Mouse (Mus musculus): ENCODE data around the gene Tceal7. TPM values are rescaled to one million over a fixed set of nuclear protein-coding genes. Genes with fewer than 3 reads are reported as not detected.
"Not testable (repeated sequence)": the region's sequence is repeated elsewhere in the genome, so short reads cannot be mapped to it uniquely, and the experiment has no call there.

Tceal7 gene
- total RNA-seq (2021): 10 to 100 TPM; 15.6 to 47.9 TPM
- long read RNA-seq, experiment 1, transcript Tceal7-201 (3 exons, 971 nt): major isoform, 18 of 21 reads
- long read RNA-seq, experiment 1, partial matches to known transcripts: 0 of 21 reads
- long read RNA-seq, experiment 1, other reads (novel, unspliced or antisense): 3 of 21 reads
- long read RNA-seq, experiment 2, transcript Tceal7-201 (3 exons, 971 nt): major isoform, 9 of 9 reads
- long read RNA-seq, experiment 2, partial matches to known transcripts: 0 of 9 reads
- long read RNA-seq, experiment 2, other reads (novel, unspliced or antisense): 0 of 9 reads

DNA sequence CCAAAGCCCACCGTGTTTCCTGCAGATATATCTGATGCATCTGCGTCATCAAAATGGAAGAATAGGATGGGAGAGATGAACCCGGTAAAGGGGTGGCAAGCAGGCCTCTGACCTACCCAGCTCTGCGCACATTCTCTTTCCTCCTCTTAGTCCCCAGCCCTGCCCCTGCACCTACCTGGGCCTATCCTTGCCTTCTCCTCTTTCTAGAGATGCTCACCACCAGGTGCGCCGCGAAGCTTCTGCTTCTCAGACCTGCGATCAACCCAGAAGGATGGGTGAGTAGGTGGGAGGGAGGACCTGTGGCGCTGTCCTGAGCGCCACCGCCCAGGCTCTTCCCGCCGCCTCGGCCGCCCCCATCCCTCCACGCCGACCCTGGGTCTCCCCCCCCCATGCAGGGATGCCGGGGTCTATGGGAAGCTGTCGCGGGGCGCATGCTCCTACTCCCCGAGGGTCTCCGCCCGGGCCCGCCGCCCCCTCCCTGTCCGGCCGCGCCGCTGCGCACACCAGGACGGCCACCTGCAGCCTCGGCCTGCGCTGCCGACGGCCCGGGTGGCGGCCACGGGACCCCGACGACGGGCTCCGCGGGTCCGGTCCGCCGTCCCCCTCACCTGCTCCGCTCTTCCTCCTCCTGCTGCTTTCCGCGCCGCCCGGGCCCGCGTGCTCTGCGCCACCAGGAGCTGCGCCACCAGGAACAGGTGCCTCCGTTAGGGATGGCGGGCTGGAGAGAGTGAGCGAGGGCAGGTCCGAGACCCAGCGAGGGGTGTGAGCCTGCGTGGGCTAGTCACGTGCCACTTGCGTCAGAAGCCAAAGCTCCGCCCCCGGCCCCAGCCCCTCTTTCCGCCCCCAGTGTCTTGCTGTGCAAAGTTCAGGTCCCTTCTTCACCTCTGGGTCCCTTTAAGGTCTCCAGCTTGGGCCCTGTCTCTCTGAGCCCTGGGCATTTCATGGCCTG lies at the start of gene Tceal7, which contains the start of gene Bex1:
Tceal7 (plus strand) TSS at position 51 of the 949 bp plus-strand sequence.
Bex1 (minus strand) TSS at position 785 of the 949 bp plus-strand sequence.
- intact Hi-C loops (cut with DNase I); DNase-seq: not testable (repeated sequence)
- H3K27ac ChIP-seq: peak within 1 kb of the TSS; percentile 57
- H3K4me3 ChIP-seq: peak within 1 kb of the TSS; percentile 55

- no peak overlapping the region; the same call in 1 of the 2 replicates for H3K27ac ChIP-seq
- DNase-seq: no peak
- intact Hi-C loops (cut with DNase I): no loop called here
- peak overlapping the region; percentile 71 for H3K4me3 ChIP-seq
- no peak for TF ChIP-seq CTCF (IDR thresholded peaks at IDR 0.05)
Measured at GRCm38 (mm10) chrX:136170625-136171024, 44.0 kb upstream of the Tceal7 start.

DNA sequence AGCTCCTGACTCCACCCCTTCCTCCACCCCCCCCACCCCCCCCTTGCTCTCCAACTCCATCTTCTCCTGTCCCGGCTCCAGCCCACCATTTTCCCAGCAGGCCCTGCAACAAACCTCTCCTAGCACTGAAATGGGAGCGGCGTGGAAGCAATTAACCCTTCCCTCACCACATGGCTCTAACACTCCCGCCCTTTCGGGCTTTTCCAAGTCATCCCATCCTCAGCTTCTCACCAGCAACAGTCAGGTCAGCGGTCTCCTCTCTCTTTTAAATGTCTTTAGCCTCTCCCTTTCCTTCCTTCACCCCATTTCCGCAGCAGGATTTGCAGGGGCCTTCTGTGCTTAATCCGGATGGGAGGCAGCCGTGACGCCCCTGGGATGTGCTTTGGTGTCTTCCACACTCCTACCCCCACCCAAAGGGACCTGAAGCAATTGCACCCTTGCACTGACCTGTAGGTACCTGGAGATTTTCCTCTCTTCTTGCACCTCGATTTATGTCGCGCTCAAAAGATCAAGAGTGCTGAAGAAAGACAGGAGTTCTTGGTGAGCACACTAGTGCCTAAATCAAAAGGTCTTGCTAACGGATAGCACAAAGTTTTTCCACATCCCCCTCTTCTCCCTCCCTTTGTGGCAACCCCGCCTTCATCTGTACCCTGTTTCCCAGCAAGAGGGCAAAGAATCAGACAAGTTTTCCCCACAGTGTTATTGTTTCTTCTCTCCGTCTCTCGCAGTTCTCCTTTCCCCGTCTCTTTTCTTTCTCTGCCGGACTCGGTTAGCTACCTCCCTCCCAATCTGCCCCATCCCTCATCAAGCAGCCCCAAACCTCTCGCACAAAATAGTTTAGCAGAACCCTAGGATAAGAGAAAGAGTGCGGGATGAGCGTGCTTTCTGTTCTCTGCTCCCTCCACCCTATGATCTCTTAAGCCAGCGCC lies 43.1 kb upstream of the Tceal7 start:
- Histone ChIP-seq H3K27ac (peak overlapping the region; percentile 88), H3K4me3 (peak overlapping the region; percentile 71)
- DNase-seq: peak; percentile 64
- TF ChIP-seq CTCF (IDR thresholded peaks at IDR 0.05): no peak
- intact Hi-C loops (cut with DNase I): no loop called here

GRCm38 (mm10) chrX:136172118-136172551 lies 42.4 kb upstream of the Tceal7 start, which contains the start of gene Tceal8:
Tceal8 (minus strand) TSS chrX:136172342.
- peak within 1 kb of the TSS; percentile 71 for H3K4me3 ChIP-seq
- intact Hi-C loops (cut with DNase I): no loop called here
- H3K27ac ChIP-seq: peak within 1 kb of the TSS; percentile 88
- TF ChIP-seq CTCF (IDR thresholded peaks at IDR 0.05): no peak
- DNase-seq: peak; percentile 77

- Histone ChIP-seq H3K4me3 (peak overlapping the region; percentile 71), H3K27ac (peak overlapping the region; percentile 88)
- TF ChIP-seq CTCF (IDR thresholded peaks at IDR 0.05): no peak
- DNase-seq: no peak
- intact Hi-C loops (cut with DNase I): no loop called here
Measured at GRCm38 (mm10) chrX:136172786-136173185, 41.8 kb upstream of the Tceal7 start.

DNA sequence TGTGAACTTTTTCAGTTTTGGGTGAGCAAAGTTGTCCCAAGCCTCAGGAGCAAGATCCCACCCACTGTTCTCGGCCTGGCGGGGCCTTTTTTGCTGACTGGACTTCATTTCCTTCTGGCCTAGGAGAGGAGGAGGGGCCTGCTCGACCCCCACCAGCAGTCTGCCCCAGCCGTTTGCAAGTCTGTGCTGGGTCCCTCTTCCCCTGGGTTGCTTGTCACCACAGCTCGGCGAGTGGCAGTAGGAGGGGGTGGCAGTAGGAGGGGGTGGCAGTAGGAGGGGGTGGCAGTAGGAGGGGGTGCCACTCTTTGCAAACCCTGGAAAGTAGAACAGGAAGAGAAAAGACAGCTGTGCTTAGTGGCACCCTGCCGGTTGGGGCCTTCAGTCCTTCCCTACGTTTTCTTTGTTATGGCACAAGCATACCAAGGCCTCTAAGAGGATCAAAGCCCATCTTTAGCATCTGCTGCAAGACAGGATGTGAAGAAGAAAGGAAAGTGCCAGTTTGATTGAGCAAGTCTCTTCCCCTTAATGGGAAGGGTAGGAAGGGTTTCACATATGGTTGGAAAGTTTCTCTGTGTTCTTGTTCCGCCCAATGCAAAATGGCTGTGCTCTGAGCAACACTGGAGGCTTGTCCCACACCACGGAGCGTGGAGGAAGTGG lies 33.6 kb upstream of the Tceal7 start:
- intact Hi-C loops (cut with DNase I): no loop called here
- Histone ChIP-seq H3K27ac (no peak overlapping the region), H3K4me3 (no peak overlapping the region)
- no peak for TF ChIP-seq CTCF (IDR thresholded peaks at IDR 0.05)
- no peak for DNase-seq

DNA sequence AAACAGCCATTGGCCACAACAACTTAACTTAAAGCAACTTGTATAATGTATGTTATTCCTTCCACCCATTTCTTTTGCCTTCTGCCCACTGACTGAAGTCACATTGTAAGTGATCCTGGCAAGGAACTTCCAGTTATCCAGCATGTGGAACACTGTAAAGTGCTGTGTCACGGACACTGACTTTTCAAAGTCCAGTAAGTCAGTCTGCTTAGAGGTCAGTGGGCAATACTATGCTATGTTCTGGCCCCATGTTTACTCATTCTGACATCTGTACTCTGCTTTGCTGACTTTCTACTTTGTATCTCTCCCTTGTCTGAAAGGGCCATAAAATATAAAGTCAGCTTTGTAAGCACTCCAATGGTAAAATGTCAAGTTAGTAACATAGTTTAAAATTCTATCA lies 31.5 kb upstream of the Tceal7 start:
- TF ChIP-seq CTCF (IDR thresholded peaks at IDR 0.05): no peak
- no peak overlapping the region for H3K27ac ChIP-seq
- intact Hi-C loops (cut with DNase I): no loop called here
- H3K4me3 ChIP-seq: no peak overlapping the region
- DNase-seq: no peak

DNA sequence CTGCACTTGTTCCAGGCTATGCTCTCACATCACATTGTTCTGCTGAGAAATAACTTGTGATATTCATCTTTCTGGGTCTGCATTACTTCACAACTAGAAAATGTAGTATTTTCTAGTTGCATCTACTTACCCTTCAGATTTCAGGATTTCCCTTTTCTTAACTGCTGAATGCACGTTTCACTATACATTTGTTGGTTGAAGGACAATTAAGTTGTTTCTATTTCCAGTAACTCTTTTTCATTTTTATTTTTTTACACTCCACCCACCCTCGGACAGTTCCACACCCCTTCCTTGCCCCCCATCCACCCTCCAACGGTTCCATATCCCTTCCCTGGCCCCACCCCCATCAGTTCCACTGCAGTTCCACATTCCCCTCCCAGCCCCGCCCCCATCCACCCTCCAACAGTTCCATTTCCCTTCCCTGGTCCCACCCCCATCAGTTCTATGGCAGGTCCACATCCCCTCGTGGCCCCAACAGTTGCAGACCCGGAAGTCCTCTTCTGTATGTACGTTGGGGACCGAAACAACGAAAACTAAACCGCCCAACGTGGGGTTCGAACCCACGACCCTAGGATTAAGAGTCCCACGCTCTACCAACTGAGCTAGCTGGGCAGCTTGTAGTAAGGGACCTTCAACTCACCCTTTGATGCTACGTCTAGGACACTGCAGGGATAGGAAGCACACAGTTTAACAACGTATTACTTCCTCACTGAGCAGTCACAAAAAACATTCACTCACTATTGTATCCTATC lies 19.2 kb upstream of the Tceal7 start:
- Histone ChIP-seq H3K4me3 (no peak overlapping the region), H3K27ac (no peak overlapping the region)
- DNase-seq: no peak
- TF ChIP-seq CTCF (IDR thresholded peaks at IDR 0.05): no peak
- intact Hi-C loops (cut with DNase I): no loop called here

DNA sequence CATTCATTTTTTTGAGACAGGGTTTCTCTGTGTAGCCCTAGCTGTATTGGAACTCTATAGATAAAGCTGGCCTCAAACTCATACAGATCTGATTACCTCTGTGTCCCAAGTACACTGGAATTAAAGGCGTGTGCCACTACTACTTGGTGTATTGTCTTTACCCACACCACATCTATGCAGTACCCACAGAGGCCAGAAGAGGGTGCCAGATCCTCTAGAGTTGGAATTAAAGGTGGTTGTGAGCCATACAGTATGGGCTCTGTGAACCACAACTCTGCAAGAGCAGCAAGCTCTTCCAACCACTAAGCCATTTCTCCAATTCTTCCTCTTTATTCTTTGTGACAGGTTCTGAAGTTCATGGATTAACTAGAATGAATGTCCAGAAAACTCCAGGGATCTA lies 17.7 kb upstream of the Tceal7 start:
- Histone ChIP-seq H3K27ac (no peak overlapping the region), H3K4me3 (no peak overlapping the region)
- intact Hi-C loops (cut with DNase I): loop anchor here (2.0 kb wide), 1 partner anchor 108 kb away; no protein-coding TSS in a partner anchor
- peak; percentile 67 for TF ChIP-seq CTCF (IDR thresholded peaks at IDR 0.05)
- peak; percentile 31 for DNase-seq

- DNase-seq: no peak
- intact Hi-C loops (cut with DNase I): no loop called here
- TF ChIP-seq CTCF (IDR thresholded peaks at IDR 0.05): no peak
- Histone ChIP-seq H3K4me3 (peak overlapping the region; percentile 73), H3K27ac (peak overlapping the region; percentile 74)
Measured at GRCm38 (mm10) chrX:136203257-136203656, 11.3 kb upstream of the Tceal7 start.

DNA sequence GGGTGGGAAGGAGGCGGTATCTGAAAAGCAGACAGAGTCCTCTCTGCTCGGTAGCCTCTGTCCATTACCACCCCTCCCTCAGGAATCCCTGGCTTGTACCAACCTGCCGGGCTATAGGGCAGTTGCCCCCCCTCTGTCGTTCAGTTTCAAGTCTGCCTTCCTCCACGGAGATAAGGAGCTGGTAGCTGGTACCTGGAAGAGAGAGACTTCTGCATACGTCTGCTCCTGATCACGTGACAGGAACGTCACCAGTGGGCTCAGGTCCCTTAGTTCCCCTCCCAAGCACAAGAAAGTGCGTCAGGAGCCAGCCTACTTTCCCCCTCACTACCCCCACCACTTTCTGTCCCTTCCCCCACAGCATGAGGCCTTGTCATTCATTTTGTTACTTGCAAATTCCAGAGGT lies 10.9 kb upstream of the Tceal7 start, which contains the start of gene Tceal5:
Tceal5 (minus strand) TSS at position 213 of the 403 bp plus-strand sequence.
- TF ChIP-seq CTCF (IDR thresholded peaks at IDR 0.05): no peak
- peak within 1 kb of the TSS; percentile 73 for H3K4me3 ChIP-seq
- intact Hi-C loops (cut with DNase I): no loop called here
- peak; percentile 42 for DNase-seq
- H3K27ac ChIP-seq: peak within 1 kb of the TSS; percentile 74

Data from gastrocnemius, adult 2 months (tissue).